Mouse (Mus musculus) adrenal gland, adult 18-20 months (tissue): Measurements from ENCODE around the gene Sycp3. TPM values are rescaled to one million over a fixed set of nuclear protein-coding genes. Genes with fewer than 3 reads are reported as not detected.
"Not testable (repeated sequence)": the region's sequence is repeated elsewhere in the genome, so short reads cannot be mapped to it uniquely, and the experiment has no call there.

Experiments
- DNase-seq, 2 experiments: peaks; one replicate each; pipeline ENCODE4 v3.0.0; 2021 to 2022; ENCODE audit warnings: low spot score in 2 of 2
- long read RNA-seq, 2 experiments: library from polyadenylated mRNA; stranded (forward); transcript quantifications; one replicate each; pipeline ENCODE4 v2.0.0; 2021
- total RNA-seq, 2 experiments: library from RNA; stranded (reverse); gene quantifications; 1 replicate in 1 of 2; 2 replicates in 1 of 2; pipeline ENCODE4 v1.2.3; 2021

Gene Sycp3
- 1 to 10 TPM; 2.2 to 9.2 TPM for total RNA-seq
- long read RNA-seq, experiment 1: 0 reads
- long read RNA-seq, experiment 2, partial matches to known transcripts: 1 of 3 reads
- long read RNA-seq, experiment 2, other reads (novel, unspliced or antisense): 1 of 3 reads

DNA sequence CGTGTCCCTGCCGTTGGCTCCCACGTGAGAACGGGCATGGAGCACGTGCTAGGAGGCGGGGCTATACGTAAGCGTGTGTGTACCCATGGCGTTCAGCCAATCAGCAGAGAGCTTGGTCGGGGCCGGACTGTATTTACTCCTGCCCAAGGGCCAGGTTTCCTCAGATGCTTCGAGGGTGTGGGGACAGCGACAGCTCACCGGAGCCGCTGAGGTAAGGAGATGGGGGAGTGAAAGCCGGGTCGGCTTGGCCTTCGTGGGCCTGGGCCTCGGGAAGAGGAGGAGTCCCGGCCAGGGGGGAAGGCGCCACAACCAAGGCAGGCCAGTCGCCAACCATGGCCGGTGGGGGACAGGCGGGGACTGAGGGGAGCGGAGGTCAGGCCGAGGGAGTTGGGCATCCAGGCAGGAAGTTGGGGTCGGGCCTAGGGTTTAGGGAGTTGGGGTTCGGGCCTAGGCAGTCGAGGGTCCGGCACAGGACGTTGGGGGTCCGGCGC lies at the start of gene Sycp3:
Gene Sycp3 (plus strand): TSS at position 68 of the 491 bp plus-strand sequence.
- no peak for DNase-seq

DNA sequence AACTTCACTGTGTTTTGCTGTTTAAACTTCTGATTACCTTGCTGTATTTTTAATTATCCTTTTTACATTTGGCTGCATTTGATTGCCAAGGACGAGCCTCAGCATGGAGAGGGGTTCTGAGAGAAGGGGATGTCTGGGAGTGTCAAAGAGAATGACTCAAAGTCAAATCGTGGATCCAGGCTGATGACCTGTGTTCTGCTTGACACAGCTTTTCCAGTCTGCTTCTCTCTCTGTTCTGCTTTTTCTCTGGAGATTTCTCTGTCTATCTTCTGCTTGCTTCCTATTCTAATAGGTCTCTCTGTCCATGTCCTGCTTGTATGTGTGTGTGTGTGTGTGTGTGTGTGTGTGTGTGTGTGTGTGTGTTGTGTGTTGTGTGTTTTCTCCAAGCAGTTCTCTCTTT lies 49.6 kb upstream of the Sycp3 start:
- DNase-seq: no peak

DNA sequence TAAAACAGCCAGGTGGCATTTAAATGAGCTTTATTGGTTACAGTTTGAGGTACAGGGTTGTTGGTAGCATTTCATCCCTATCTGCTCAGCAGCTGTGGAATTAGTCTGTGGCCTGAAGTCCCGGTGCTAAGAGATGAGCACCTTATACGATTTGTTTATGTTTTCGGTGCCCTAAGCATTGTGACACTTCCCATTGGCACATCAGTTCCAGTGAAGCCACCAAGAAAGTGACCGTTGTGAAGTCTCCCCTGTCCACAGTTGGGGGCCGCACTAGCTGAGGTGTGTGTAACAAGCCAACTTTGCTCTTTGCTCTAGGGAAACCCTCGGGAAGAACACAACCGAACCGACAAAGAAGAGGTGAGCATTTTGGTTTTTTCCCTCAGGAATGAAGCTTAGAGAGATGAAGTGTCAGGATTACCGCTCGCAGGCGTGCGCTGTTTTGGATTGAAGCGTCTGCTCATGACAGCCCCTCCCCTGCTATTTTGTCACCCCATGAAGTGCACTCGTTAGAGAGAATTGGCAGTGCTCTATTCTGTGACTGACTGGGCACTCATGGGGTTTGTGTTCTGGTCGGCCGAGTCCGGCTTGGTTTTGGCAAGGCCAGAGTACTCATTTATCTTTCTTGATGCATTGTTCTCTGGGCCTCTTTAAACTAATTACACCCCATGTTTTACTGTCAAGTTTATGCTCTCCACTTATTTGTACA lies 46.9 kb upstream of the Sycp3 start:
- DNase-seq: no peak

DNA sequence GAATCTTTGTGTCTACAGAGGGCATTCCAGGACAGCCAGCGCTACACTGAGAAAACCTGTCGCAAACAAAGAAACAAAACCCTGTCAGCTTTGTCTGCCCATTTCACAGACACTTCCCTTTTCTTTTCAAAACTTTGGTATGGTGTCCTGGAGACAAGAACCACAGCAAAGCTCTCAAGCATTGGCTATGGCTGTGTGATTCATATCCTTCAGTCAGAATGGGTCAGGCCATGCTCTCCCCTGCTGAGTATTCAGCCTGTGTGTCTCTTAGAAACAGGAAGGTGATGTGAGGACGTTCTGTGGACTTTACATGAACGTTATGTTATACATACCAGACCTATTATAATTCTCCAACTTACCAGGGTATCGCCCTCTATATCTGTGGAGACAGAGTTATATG lies 41.7 kb upstream of the Sycp3 start:
- DNase-seq: no peak

DNA sequence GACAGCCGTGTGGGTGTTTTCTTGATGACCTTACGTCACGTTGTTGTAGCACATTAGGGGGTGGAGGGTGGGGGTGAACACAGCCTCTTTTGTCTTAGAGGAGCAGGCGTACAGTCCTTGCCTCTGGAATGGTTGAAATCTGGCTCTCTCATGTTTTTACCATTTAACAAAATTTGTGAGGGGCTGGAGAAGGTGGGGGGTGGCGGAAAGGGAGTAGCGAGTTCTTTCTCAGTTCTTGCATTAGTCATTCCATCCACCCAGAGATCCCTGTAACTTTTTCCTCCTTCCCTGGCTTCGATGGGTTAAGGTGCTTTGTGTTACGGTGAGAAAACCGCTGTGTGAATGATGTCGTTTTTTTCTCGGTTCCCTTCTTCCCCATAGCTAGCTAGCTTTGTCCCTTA lies 39.2 kb upstream of the Sycp3 start:
- no peak for DNase-seq

DNA sequence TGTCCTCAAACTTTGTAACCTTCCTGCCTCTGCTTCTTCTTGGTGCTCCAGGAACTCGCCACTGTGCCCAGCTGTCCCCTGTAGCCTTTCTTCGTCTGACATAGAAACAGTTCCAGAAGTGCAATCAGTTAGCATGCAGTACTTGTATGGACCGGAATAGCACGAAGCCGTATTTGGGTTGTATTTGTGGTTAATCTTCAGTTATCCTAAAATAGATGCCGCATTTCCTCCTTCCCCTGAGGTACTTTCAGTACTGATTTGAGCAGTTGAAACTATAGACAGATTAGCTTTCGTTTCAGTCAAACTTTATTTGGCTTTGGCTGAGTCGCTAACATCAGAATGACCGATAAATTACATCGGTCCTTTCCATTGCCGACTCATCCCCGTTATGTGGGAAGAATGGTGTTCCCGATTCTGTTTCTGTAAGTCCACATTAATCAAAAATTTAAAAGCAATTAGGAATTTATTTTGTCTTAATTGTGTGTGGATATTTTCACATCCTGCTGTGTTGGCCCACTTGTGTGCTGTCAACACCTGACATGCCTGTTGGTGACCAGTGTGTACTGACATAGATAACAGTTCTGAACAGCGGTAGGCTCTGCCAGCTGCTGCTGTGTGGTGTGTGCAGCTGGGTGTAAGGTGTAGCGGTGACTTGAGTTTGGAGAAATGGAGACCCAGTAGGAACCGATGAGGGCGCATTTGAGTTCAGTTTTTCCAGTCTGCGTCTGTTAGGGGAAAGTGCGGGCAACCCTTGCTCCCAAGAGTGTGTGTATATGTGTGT lies 38.5 kb upstream of the Sycp3 start:
- DNase-seq: no peak

DNA sequence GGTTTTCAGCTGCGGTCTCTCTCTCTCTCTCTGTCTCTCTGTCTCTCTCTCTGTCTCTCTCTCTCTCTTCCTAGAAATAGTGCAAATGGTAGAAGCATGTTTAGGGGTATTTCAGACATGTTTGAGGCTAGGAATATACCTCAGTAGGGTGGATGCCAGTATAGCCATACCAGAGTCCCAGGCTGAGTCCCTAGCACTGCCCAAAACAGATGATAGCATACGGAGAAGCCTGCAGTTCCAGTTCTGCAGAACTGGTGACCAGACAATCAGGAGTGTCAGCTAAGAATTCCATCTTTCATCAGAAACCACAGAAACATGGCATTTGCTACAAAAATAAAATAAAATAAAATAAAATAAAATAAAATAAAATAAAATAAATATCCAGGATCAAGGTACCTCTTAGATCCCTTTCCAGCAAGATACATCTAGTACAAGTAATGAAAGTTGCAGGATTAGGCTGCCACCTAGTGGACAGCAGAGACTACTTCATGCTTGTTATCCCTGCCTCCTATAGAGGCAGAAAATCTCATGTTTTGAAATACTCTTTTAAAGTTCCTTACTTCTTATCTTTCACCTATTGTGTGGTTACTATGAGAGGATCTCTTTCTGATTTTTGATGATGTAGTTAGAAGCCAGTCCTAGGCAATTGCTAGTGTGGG lies 33.1 kb upstream of the Sycp3 start:
- peak; percentile 37 to 45 for DNase-seq

DNA sequence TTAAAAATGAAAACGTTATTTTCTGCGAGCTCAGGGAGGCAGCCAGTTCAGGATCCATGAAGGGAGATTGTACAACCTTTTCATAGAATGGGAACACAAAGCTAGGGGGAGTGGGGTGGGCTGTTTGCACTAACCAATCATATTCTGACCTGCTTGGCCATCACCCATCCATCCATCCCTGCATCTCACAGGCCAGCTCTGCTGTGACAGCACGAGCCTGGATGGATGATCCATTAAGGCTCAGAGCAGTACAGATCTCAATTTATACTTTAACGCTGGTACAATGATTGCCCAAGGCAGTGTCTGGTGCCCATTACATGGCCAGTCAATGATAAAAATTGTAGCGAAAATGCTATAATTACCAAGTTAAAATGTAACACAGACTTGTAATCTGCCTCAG lies 32.5 kb upstream of the Sycp3 start:
- DNase-seq: no peak

DNA sequence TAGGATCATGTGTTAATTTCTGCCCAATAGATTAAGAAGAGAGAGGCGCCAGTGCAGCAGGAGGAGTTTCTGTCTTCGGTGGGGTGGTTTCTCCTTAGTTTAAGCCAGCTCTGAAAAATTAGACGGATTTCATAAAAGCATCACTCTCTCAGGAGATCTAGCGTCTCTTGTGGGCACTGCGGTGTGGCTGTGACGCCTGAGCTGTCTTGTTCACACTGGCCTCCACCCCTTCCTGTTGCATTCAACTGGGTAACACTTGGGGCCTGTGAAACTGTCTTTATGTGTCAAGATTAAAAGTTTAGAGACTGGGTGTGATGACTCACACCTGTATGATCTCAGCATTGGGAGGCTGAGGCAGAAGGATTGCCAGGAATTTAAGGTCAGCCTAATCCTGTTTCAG lies 31.4 kb upstream of the Sycp3 start:
- no peak for DNase-seq

DNA sequence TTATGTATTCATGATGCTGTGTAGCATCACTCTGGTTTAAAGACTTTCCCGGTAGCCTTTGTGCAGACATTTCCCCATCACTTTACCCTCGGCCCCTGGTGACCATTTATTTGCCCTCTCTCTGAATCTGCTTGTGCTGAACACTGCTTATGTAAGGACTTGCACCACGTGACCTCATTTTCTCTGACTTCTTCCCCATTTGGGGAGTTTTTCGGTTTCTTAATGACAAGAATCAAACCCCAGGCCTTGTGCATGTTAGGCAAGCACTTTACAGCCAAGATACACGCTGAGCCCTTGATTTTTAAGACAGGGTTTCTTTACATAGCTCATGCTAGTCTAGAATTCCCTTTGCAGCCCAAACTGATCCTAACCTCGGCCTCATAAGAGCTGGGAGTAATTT lies 18.1 kb upstream of the Sycp3 start:
- no peak for DNase-seq

DNA sequence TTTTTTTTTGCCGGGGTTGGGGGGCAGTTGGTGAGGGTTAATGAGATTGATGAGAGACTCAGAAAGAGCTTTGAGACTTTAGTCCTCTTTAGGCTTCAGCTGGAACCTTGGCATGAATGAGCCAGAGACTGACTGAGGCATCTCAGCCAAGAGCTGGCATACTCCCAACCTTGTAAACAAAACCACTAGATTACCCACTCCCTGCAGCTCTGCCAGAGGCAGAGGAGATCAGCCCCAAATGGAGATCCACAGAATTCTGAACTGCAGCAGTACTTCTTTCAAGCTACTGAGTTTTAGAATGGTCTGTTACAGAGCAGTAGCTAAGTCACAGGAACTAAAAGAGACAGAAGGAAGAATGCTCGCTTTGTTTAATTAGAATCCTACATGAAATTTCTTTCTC lies 8.1 kb upstream of the Sycp3 start:
- DNase-seq: no peak

DNA sequence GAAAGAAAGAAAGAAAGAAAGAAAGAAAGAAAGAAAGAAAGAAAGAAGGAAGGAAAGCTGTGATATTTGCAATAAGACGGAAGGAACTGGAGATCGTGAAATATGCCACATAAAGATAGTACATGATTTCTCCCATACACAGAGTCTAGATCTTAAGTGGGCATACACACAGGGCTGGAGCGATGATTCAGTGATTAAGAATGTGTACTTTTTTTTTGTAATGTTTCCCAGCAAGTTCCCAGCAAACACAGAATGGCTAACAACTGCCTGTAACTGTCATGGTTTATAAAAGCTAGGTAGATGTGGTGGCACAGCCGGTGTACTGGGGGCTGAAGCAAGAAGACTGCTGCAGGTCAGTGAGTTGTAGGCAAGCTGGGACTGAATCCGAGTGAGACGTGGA lies 7.4 kb upstream of the Sycp3 start:
- no peak for DNase-seq

DNA sequence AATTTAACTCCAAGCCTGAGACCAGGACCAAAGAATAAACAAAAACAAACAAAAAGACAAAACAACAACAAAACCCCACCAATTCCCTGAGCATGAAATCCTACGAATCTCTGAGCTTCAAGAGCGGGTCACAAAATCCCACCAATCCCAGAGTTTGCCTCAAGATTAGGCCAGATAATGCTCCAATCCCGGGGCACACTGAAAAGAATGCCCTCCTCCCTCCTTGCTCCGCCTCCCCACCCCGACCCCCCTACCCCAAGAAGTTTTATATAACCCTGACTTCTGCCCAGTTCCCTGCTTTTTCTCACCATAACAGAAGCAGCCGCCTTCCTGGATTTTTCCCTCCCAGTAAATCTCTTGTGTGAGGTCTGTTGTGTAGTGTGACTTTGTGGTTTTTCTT lies 1.6 kb upstream of the Sycp3 start:
- no peak for DNase-seq

DNA sequence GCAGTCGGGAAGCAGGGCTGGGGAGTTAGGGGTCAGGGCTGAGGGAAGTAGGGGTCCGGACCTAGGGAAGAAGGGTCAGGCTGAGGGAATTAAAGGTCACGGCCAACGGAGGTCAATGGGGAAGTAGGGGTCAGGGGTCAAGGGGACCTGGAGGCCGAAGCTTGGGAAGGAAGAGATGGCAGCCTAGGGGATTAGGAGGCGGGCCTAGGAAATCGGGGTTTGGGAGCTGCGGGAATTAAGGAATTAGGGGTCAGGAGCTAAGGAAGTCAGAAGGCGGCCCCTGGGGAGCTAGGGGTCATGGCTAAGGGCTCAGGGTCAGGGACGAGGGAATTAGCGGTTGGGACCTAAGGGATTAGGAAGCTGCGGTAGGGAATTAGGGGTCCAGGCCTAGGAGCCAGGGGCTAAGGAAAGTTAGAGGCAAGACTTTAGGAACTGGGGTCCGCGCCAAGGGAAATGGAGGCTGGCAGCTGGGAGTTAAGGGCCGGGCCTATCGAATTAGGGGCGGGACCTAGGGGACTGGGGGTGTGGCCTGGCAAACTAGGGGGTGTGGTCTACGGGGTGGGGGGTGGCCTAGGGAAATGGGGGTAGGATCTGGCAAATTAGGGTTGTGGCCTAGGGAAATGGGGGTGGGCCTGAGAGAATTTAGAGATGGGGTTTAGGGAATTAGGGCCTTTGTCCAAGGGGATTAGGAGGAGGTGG lies 902 bp downstream of the Sycp3 start:
- no peak for DNase-seq

DNA sequence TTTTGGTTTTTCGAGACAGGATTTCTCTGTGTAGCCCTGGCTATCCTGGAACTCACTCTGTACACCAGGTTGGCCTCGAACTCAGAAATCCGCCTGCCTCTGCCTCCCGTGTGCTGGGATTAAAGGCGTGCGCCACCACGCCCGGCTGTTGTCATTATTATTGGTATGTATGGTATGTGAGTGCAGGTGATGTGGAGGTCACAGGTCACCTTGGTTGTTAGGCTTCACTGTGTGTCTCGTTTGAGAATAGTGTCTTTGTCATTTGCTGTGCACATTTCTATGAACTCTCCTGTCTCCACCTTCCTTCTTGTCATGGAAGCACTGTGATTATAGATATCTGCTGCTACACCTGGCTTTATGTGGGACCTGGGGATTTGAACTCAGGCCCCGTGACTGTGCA lies 23.5 kb downstream of the Sycp3 start:
- DNase-seq: not testable (repeated sequence)

DNA sequence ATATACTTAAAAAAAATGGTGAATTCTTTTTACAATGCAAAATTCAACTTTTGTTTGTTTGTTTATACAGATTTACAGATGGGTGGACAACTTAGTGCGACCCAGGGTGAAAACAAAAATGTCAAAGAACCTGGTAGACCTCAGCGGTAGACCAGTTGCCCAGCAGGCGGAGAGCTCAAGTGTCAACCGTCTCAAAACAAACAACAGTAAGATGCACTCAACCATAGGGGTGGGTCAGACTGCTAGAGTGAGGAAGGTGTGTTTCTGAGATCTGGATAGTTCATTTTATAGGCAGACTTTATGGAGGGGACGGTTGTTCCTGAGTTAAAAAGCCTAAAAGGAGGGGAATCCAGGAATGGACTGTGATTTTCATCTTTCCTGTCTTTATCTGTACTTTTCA lies 29.3 kb downstream of the Sycp3 start:
- DNase-seq: no peak

DNA sequence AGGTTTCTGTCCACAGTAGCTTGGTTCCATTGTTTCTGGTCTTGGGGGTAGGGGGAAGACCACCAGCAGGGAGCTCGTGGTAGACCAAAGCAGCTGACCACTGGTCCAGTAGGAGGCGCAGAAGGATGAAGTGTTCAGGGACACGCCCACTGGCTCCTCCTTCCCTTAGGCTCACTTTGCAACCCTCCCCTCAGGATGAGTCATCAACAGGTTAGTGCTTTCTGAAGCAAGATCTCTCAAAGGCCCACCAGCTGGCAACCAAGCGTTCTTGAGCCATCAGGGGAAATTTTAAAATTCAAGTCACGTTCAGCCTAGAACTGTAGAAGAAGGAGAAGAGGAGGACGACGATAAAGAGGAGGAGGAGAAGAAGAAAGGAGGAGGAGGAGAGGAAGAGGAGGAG lies 32.3 kb downstream of the Sycp3 start:
- DNase-seq: no peak

DNA sequence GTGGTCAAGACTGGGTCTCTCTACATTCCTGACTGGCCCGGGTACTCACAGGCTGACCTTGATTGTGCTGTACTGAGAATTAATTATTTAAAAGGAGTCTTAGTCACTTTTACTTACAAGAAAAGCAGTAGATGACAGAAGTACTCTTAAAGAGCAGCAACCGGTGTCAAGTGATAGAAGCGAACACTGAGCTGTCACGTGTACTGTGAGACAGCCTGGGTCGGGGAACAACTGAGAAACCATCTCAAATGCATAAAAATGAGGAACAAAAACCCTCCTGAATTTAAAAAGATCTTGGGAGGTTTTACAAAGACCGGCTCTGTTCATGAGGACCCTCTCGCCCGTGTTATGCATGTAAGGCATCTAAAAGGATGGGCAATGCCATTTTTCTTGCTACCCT lies 33.3 kb downstream of the Sycp3 start:
- no peak for DNase-seq

DNA sequence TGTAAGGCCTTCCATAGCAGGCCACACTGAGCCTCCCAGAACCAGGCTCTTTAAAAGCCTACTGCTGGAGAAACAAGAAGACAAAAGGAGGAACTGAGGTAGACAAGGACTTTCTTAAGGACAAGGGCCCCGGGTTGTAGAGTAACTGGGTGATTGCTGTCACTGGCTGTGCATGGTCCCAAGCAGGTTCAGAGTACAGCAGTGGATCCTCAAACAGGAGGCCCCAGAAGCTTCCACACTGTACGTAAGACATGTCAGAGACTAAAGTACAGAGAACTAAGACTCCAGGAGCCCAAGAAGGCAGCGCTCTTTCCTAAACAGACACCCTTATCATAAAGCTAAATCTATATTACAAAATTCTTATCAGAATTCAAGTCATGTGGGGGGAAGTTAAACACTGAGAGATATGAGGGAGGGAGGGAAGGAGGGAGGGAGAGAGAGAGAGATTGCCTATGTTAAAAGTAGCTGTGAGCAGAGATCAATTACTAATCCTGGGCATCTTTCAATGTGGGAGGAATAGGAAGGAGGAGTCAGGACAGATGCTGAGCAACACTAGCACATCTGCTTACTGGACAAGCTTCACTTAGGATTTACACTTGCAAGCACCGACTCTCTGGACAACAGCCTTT lies 35.7 kb downstream of the Sycp3 start:
- no peak for DNase-seq

DNA sequence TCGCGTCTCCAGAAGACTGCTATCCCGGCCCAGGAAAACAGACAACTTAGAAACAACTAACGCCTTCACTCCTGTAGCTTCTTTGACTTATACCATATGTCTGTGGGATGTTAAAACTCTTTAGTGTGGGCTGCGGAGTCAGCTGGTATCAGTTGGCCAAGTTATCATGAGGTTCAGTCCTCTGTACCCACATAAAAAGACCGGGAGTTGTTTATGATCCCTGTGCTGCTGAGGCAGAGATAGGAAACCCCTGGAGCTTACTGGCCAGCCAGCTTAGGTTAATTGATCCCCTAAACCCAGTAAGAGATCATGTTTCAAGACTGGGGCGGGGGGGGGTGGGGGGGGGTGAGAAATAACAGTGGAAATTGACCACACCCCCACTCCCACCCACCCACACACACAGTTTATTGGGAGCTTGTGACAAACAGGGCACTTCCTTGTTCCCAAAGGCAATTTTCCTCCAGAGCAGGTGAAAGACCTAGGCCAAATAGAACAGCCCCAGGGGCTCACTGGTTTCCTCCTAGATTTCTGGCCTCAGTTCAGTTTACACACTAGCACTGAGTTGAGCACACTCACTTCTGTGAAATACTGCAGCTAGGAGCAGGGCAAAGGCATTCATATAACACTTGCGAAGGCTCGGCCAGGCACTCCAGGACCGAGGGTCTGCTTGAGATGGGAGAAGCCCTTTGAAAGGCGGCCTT lies 37.6 kb downstream of the Sycp3 start:
- DNase-seq: no peak
